Mouse (Mus musculus) cerebellum, postnatal 10 days (tissue): ENCODE measurements at regions not wholly inside any gene's neighbourhood (a gene's known extent, or its start where the extent isn't known, plus 50 kb on each side); places are given as distances from the start of the nearest gene placed in this dataset.
"Not testable (repeated sequence)": the region's sequence is repeated elsewhere in the genome, so short reads cannot be mapped to it uniquely, and the experiment has no call there.

Experiments
- DNase-seq, 2 experiments: peaks; one replicate each; pipeline ENCODE4 v3.0.0; 2021; ENCODE audit warnings: mixed read lengths in 2 of 2

DNA sequence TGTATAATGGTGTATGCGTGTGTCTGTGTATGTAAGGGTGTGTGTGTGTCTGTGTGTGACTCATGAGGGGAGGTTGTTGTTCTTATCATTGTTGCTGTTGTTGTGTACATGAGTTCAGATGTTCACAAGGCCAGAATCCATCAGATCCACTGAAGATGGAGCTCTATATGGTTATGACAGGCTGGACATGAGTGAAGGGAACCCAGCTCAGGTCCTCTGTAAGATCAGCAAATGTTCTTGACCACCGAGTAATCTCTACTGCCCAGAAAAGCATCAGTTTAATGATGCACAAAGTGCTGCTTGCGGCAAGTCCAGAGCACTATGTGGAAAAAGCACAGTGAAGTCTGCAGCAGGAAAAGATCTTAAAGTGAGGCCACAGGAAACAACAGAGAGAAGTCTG, 77.5 kb downstream of the Gm15319 start:
- not testable (repeated sequence) for DNase-seq

DNA sequence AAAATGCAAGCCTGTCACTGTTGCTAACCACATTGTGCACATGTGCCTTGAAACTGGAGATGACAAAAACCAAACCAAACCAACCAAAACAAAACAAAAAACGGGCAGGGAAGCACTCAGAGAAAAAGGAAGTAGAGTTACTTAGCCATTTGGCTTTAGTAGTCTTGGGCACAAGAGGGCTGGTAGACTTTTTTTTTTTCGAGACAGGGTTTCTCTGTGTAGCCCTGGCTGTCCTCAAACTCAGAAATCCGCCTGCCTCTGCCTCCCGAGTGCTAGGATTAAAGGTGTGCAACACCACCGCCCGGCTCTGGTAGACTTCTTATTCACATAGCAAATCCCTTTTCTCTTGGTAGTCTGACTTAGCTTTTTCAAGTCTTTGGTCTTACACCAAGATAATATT, 78.2 kb downstream of the Gm15319 start:
- not testable (repeated sequence) for DNase-seq

DNA sequence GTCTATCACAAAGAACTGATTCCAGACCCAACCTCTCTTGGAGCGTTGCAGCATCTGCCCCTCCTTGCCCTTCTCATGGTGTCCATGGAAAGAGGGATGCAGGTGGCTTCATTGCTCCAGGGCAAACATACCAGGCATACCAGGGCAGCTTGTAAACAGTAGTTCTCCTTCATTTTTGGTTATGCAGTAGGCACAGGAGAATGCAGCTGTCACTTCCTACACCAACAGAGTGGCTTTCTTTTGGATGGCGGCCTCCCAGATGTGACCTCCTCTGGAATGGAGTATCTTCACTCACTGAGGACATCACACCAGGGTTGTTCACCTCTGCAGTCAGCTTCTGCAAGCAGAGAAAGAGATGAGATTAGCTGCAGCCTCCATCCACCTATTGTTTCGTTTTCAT, 79.9 kb downstream of the Gm15319 start:
- DNase-seq = not testable (repeated sequence)

DNA sequence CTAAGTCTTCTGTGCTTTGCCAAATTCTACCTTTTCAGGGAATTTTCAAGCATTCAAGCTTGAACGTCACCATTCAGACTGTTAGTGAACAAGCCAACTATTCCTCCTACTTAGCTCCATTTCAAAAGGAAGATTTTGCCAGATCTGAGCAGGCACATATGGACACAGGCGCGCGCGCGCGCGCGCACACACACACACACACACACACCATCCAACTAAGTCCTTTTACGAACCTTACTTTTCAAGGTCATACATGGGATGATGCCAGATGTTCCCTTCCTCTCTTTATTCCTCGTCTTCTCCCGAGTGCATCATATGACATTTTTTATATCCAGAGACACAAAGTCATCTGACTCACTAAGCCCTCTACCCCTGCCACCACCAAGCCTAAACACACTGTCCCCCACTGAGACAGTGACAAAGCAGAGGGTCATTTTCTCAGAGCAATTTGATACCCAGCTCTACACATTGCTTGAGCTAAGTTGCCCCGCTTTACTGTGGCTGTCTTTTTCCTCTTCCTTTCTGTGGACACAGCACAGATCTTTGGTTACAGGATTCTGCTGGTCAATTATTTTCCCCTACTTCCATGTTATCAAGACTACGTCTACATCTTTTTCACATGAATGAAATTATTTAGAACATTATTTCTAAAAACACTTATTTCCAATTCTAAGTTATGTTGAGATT, 81.7 kb downstream of the Gm15319 start:
- not testable (repeated sequence) for DNase-seq

DNA sequence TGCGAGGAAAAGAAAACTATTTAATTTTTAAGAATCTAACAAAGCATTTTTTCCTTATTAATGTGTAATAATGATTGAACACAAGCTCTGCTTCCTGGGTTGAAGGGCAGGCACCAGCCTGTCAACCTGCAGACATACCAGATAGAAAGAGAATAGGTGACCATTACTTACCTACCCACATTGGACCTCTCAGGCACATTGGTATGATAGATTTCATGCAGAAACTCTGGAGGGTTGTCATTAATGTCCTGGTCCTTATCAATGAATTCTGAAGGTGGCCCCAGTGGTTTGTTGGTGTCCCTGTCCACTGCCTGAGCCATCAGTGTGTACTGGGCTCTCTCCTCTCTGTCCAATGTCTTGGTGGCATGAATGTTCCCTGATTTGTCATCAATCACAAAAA, 85.3 kb downstream of the Gm15319 start:
- not testable (repeated sequence) for DNase-seq

DNA sequence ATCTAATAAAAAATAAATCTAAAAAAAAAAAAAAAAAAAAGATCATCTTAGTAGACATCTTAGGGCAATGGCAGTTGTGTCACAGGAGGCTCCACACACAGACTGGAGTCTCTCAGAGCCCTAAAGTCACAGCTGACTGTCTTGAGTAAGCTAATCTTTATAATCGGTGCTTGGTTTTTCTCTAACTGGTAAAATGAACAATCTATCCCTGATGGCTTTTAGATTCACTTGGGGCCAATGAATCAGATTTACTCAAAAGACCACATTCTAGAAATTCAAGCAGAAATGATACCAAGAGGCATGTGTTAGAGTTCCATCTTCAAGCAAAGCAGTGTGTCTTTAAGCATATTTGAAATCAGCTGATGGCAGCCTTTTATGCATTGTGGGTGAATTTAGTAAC, 86.3 kb downstream of the Gm15319 start:
- not testable (repeated sequence) for DNase-seq

DNA sequence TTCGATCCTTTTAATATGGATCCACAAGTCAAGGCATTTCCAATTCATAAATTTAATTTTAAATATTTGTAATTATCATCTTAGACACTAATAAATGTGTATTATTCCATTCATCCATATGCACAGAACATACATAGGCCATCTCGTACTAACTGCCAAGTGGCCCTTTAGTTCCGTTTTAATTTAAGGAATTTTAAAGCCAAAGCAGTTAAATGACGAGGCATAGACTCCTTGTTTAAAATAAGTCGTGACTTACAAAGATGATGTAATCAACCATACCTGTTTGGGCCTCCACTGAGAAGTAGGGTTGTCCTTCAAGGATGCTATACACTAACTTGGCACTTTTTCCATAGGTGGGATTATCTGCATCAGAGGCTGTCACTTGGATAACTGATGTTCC, 89.2 kb downstream of the Gm15319 start:
- not testable (repeated sequence) for DNase-seq

DNA sequence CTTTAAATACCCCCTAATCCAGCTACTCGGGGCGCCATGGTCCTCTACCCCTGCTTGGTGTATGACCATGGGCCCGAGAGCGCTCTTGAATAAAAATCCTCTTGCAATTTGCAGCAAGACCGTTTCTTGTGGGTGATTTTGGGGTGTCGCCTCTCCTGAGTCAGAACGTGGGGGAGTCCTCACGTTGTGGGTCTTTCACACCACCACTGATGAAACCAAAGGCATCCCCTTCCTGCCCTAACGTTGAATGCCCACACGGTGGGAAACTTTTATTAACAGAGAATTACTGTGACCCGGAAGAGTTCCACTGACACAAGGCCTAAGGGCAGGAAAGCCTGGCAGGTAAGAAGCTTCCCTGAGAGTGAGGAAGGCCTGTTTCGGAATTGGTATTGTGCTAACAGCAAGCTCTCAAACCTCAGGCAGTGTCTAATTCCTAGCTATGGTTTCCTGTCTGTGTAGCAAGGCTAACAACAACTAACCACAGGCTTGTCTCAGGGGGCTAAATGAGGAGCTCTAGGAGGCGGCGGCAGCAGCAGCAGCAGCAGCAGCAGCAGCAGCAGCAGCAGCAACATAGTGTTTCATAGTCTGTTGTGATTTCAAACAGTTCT, 95.4 kb downstream of the Gm15319 start:
- DNase-seq = not testable (repeated sequence)

DNA sequence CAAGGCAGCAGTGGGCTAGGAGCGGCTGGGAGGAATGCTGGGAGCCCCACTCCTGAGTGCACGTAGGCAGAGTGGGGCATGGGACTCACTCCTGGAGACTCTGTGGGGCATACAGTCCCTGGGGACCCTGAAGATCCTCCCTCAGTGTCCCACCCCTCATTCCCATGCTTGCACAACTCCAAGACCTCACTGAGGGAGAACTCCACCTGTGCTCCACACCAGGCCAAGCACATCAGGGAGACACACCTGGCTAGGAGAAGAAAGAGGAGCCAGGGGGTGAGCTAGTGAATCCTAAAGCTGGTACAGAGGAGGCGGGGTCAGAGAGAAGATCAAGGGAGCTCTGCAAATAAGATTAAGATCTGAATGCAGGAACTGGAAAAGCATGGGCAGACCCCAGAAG, 96.2 kb downstream of the Gm15319 start:
- not testable (repeated sequence) for DNase-seq

DNA sequence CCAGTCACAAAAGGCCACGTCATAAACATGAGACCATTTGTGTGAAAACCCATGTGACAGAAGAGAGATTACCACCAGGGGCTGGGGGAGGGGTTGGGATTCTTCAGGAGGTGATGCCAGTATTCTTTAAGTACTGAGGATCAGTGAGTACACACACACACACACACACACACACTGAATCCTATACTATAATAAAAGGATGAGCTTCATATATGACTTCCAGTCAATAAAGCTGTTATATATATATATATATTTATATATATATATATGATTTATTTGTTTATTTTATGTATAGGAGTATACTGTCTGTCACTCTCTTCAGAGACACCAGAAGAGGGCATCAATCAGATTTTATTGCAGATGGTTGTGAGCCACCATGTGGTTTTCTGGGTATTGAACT, 98.4 kb downstream of the Gm15319 start:
- DNase-seq = not testable (repeated sequence)

DNA sequence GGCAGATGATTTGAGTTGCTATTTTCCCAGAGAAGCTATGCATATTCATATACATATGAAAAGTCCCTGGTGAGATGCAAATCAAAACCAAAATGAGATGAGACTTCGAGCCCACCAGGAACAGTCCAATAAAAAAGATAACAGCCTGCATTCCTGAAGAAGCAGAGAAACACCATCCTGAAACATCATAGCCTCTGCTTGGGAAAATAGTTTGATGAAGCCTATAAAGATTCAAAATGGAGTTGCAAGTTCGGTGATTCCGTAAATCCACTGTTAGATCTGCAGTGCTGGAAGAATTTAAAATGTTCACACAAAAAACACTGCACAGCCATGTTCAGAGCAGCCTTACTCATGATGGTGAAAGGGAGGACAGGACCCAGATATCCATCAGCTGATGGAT, 98.9 kb downstream of the Gm15319 start:
- DNase-seq = peak in 1 of 2 experiments; percentile 20

DNA sequence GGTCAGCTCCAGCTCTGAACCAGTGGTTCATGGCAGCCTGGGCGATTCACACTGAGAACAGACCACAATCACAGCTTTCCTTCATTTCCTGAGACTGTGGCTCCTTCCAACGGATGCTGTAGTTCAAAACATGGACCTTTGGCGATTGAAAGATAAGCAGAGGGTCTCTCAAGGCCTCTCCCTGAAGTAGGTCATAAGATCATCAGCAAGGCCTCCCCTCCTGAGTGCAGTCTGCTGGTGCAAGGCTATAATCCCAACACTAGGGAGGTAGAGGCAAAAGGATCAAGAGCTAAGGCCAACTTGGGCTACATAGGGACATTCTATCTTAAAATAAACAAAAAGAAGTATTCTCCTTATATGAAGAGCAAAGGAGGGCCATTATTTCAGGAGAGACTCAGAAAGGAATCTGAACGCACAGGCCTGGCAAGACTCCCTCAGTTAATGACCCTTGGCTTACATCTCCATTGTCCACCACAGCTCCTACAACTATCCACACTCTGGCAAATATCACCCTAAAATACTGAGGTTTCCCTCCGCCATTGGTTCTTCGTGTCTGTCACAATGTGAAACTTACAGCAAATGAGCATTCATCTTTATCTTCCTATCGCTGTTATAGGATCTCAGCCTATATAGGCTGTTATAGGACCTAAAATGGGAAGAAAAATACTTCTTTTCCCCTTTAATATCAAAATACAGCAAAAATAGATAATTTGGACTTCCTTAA, 100.0 kb downstream of the Gm15319 start:
- DNase-seq = not testable (repeated sequence)

DNA sequence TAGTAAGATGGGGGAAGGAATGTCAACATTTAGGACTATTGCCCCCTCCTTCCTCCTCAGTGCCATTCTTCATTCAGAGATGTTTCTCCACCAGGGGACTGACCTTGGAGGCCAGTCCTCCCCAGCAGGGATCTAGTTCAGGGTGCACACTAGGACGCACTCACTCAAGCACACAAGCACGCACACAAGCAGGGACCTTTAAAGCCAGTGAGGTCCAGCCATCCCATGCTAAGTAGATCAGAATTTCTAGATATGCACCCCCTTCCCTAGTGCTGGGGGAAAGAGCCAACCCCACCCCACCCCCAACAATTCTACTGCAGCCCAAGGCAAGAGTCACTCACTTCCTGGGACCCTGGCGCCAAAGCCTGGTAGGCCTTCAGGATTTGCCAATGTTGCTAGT, 100.8 kb downstream of the Gm15319 start:
- DNase-seq = not testable (repeated sequence)

DNA sequence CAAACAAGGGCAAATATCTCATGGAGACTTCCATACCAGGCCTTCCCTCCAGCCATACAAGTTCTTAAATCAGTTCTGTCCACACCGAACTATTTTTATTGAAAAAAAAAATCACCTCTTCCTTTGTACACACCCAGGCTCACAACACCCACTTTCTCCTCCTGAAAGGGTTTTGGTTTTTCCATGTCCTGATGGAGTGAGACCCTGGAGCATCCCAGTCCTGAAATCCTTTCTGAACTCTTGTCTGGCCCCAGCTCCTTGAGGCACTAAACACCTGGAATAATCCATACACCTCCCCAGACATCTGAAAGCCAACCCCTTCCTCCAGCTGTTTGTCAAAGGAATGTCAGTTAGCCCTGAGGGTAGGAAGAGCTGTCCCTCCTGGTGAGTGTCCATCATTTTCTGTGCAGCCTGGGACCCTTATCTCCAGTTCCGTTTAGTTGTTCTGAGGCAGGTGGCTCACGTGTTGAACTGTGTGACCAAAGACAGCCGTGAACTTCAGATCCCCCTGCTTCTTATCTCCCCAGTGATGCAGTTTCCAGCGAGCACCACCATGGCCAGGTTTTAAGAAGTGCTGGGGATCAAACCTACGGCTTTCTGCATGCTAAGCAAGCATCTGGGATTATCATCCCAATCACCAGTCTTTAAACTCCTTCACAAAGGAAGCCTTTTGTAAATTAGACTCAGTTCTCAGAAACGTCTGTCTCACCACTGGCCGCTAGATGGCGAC, 101.4 kb downstream of the Gm15319 start:
- DNase-seq = not testable (repeated sequence)

DNA sequence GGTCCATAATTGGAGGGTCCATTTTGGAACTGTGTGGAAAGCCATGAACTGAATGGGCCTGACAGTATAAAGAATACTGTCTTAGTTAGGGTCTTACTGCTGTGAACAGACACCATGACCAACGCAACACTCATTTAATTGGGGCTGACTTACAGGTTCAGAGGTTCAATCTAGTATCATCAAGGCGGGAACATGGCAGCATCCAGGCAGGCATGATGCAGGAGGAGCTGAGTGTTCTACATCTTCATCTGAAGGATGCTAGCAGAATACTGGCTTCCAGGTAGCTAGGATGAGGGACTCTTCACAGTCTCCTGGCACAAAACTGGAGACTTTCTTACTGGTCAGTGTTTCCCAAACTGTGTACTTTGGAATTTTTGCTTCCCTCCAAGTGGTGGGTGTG, 102.0 kb downstream of the Gm15319 start:
- DNase-seq = peak in 1 of 2 experiments; percentile 23

DNA sequence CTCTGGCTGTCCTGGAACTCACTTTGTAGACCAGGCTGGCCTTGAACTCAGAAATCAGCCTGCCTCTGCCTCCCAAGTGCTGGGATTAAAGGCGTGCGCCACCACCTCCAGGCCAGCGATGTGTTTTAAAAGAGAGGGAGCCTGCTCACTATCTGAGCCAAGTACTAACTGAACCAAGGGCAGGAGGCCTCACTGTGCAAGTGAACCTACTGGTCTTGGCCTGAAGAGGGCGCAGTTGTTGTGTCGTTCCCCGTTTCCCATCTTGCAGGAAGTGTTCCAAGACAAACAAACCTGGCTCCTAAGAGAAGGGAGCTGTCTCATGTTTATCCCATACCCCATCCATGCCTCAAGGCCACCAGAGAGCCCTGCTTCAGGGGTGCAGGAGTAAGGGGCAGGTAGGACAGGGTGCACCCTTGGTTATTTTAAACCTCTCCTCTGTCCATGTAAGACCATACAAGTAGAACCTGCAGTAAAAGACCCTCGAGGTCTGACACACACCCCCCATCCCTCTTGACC, 102.8 kb downstream of the Gm15319 start:
- DNase-seq = not testable (repeated sequence)

DNA sequence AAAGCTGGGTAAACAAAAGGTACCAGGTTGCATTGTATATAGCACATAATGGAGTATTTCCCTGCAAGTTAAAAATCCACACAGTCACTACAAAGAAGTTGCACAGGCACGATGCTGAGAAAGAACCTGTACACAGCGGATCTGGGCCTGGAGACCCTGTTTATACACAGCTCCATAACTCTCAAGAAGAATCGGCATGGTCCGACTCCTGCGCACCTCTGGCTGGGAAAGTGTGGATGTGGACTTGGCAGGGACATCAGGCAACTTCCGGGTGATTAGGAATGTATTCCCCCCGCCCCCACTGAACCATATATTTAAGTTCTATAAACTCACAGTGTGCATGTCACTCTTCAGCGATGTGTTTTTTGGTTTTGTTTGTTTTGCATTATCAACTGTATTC, 103.3 kb downstream of the Gm15319 start:
- not testable (repeated sequence) for DNase-seq
